Mouse (Mus musculus): Measurements from ENCODE around the gene Etl4.

DNA sequence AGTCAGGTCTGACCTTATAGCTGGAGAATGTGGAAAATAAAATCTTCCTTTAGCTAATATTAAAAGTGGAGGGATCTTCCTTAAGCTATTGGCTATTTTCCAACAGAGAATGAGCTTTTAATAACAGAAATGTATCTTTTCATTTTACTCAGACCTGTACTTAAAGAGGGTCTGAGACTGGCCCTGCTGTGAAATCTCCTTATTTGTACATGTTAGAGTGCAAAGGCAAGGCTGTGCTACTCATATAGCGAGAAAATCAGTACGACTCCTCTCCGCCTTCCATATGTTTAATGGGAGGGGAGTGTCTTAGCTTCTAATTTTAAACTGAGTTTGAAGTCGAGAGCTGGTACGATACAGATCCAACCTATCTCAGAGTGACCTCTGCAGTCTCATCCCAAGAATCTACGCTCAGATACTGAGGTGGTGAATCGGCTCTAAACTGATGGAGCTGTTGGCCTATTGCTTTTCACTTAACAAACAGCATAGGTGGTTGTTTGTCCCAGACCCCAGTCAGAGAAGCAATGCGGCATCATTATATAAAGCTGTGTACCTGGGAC, 719.7 kb downstream of the Etl4 start:
- TF ChIP-seq POLR2A (IDR thresholded peaks at IDR 0.05; ENCODE audit: borderline replicate concordance, extremely low read depth, low read depth, low read length) (no peak), CTCF (IDR thresholded peaks at IDR 0.05; ENCODE audit: insufficient read depth, low read length) (no peak)

All from lung, adult 2 months (tissue).